Mouse (Mus musculus) cerebellum, postnatal 14 days (tissue): Measurements from ENCODE around the gene Grm8.

Source experiments
- DNase-seq, 2 experiments: peaks; one replicate each; pipeline ENCODE4 v3.0.0; 2021; ENCODE audit warnings: mixed read lengths in 2 of 2

The Grm8 gene

DNA sequence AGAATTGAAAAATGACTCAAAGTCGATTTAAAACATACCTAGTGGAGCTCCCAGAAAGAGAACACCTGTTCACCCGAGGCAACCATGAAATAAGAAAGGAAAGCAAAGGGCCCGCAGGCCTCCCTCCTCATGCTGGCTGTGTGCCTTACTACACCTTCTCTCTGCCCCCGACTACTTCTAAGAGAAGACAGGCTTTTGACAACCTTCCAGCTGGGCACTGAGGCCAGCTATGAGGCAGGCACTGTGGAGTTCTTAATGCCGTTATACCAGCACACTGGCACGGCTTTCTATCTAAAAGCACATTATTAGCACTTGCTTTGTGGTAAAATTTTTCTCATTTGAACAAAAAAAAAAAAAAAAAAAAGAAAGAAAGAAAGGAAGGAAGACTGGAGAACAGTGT is 589.5 kb downstream of the Grm8 start:
- peak; percentile 13 to 20 for DNase-seq

DNA sequence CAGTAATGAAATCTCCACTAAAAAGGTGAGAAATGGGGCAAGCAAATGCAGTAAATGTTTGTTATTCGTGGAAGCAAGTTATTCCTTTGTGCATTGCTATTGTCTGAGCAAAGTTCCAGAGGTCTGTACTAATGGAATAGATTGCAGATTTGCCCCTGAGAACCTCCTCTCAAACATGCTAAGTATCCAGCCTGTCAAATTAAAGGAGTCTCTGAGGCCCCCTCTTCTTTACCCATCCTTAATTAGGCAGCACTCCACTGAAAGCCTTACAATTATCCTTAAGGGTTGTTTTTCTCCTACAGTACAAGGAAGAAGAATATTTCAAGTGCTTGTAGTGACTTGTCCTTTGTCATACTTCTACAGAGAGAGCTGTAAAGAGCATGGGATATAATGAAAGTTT is 617.4 kb downstream of the Grm8 start:
- no peak for DNase-seq

DNA sequence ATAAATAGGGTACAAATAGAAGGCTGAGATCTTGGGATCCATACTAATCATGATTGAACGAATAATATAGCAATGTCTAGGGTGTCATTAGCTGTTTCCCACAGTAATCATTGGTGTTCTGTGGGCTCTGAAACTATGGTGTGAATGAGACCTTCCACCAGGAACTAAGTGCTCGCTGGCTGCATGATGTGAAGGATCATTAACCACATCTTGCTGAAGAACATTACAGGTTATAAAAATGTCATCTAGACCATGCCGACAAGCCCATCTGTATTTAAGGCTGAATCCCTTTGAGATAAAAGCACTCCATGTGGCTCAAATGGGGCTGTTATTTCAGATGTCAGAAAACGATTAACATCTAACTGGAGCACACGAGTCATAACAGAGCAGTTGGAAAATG is 674.0 kb downstream of the Grm8 start:
- DNase-seq: no peak

DNA sequence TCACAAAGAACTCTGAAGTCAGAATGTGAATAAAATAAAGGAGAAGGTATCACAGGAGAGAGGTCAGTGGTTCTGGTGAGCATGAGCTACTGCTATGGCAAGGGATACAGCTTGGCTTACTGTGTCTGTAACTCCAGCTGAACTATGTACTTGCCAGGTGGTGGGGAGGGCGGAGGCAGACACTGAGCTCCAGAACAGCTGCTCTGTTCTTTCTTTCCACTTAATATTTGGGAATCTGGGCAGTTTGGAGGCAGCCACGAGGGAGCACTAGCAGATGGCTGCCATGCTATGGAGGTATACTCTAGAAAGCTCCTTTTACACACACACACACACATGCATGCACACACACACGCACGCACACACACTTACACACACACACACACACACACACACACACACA is 726.5 kb downstream of the Grm8 start:
- peak; percentile 2 to 4 for DNase-seq

DNA sequence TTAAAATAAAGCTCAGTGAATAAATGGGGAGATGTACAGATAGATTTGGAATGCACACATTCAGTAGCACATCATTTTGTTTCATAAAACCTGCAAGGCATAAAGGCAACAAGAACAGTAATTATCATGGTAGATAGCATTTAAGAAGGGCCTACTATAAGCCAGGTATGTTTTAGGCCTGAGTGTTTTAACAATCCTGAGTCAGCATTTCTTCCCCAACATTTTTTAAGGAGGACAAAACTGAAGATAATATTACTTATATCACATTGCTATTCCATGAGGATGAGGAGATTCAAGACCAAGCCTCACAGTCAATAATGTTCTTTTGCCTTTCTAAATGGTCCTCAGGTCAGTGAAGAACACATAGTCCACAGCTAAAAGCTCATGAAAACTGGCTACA is 762.6 kb downstream of the Grm8 start:
- no peak for DNase-seq

DNA sequence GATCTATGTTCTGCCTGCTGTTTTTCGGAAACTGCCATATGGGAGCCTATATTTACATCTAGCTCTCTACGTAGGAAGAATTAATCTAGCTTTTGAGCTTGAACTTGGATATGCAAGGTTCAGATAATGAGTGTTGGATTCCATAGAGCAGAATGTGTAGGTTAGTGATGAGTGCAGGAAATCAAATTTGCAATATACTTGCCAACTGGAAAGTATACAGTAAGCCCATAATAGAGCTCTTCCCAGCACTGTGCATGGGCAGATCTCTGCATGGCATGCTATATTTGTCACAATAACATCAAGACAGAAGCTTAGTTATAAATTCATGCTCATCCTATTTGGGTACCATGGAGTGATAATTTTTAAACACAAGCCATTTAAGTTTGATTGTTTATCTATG is 763.9 kb downstream of the Grm8 start:
- DNase-seq: no peak

DNA sequence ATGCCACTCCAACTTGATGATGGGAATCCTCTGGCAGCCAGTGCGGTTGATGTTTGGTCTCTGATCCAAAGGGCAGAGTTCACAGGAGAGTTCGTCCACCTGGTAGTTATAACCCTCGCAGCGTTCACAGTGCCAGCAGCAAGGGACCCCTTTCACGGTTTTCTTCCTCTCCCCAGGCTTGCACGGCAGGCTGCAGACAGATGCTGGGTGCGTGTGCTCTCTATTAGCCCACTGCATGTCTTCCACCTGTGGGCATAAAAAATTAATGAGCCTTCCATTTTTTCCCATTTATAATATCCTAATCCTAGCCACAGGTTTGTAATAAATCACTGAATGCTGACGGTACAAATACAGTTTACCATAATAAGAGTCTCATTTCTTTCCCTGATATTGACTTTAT is 771.2 kb downstream of the Grm8 start:
- no peak for DNase-seq

DNA sequence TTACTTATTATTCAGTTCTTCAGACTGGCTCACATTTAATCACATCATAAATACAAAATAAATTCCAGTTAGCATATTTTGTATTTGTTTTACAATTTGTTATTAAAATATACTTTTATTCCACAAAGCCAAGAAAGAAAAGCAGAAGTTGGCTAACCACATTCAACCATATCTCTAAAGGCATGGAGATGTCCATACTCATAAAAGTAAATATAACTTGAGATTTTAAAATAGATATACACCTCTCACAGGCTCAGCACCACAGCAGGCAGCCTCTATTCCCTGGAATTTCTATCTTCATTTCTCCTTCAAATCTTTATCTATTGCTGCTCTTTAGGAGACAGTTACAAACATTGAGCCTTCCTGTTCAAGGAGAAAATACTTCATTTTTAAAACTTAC is 774.5 kb downstream of the Grm8 start:
- DNase-seq: no peak

DNA sequence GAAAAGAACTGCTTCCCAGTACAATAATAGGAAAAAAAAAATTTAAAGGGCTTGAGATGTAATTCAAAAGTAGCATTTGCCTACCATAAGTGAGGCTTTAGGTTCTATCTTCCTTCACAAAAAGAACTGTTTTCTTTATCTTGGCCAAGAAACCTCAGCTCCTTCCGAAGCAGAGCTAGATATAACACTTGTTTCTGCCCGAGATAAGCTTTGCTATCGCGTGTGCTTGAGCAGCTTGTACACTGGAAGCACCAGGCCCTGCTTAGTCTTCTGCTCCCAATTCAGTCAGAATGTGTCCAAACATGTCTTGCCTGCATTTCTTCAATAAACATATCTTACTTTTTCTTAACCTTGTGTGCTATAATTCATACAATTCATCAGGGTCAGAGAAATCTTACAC is 783.8 kb downstream of the Grm8 start:
- no peak for DNase-seq

DNA sequence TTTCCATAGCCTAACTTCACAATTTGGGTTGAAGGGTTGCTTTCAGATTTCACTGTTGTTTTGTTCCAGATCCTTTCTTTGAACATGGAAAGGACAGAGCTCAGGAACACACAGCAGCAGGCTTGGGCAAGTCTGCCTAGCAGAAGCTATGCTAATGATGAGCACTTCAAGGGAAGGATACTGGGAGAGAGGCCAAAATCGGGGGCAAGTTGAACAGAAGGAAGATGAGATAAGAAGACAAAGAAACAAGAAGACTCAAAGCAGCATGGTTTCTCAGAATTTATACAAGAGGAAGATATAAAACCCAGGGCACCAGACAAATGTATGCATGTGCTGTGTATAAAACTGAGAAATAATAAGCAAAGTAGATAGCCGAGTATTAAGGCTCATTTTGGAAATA is 786.7 kb downstream of the Grm8 start:
- peak; percentile 22 to 36 for DNase-seq

DNA sequence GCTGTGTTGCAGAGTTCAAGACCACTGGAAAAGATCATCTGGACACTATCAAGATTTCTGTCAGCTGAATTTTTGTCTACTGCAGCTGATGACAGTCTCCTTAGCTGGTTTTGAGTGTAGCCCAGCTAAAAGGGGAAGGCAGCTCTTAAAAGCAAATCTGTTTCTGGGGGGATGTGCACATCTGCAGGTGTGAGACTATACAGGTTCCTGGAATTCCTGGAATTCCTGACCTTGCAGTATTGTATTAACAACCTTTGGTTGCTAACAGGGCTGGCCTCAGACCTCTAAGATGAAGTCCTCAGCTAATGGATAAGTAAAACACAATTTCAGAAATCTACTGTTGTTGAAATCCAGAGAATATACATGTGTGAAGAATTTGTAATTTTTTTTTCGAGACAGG is 788.7 kb downstream of the Grm8 start:
- DNase-seq: no peak

DNA sequence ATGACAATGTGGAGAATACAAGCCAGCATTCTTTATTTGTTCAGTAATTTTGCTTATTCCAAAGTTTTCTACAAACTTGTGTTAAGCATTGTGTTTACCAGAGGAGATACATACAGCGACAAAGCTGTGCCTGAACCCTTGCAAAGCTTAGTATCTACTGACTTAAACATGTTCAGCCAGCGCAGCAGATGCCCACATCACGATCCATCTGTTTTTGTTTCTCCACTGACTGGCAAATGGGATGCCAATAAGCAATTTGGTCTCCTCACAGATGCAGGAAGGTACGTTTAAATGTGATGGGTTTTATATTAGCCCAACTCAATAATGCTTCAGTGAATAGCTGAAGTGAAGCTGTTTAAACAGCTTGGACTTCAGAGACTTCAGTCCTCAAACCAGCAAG is 794.8 kb downstream of the Grm8 start:
- DNase-seq: no peak

DNA sequence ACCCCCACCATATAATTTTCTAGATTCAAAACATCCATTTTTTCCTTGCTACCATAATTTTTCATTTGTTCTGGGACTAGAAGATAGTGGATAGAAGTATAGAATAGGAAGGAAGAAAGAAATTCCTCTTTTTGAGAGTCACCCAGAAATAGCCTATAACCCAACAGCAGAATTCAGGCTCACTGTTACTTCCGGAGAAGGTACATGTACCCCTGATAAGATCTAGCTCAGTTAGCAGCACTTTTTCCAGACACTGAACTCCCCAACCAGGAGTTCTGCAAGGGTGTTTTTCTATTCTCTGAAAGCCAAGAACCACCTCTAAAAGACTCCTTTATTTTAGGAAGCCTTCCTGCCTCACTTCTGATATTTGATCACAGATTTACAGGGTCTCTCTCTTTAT is 816.4 kb downstream of the Grm8 start:
- DNase-seq: no peak

DNA sequence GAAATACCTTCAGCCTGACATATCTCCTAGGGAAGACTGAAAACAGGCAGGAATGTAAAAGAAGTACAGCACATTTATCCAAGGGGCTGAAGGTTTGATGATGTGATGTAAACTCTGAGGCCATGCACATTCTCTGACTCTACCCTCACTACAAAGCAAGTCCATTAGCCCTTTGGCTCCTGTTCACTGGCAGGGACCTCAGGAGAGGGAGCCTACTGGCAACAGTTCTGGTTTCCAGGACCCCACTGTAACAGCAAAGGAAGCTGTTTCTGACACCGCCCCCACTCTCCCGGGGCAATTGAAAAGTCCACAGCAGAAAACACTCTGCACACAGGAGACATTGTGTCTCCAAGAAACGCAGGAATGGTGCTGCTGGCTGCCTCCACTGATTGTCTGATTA is 817.6 kb downstream of the Grm8 start:
- DNase-seq: peak in 1 of 2 experiments; percentile 2

DNA sequence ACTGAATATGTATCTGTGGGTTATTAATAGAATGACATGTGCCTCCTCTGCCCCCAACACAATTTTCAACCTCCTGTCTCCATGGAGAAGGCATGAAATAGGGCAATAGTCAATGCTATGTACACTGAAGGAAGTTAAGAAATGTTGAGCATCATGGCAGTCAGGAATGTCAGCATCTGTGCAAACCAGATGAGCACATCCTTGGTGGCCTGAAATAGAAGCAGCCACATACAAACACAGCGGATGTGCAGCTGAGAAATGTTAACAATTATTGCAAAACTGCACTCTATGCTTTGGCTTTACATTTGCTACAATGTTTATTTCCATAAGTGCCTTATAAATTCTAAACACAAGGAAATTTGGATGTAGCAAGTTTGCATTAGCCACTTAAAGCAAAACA is 819.0 kb downstream of the Grm8 start:
- DNase-seq: no peak

DNA sequence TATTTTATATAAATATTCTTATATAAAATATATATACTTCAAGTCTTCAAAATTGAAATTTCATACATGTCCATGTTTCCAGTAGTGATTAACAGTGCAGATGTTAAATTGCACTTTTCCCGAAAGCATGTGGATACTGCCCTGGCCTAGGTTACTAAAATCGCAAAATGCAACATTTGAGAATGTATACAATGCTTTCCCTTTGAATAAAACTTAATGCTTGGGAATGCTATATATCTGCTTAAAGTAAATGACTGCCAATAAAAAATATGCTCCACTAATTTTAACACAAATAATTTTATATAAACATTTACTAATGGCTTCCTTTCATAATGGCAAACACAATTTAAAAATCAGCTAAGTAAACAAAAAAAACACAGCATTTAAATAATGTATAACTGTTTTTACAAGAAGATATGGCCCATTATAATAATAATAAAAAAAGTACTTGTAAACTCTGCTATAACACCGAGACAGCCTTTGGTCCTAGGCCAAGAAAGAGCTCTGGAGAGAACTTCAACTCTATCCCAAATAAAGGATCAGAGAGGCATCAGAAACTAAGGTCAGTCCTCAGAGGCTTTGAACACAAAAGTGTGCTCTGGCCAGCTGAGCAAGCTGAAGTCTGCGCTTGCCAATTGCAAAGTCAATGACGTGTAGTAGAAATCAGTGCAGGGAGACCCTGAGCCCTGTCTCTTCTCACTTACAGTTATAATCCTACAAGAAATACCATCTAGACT is 820.5 kb downstream of the Grm8 start:
- DNase-seq: no peak

DNA sequence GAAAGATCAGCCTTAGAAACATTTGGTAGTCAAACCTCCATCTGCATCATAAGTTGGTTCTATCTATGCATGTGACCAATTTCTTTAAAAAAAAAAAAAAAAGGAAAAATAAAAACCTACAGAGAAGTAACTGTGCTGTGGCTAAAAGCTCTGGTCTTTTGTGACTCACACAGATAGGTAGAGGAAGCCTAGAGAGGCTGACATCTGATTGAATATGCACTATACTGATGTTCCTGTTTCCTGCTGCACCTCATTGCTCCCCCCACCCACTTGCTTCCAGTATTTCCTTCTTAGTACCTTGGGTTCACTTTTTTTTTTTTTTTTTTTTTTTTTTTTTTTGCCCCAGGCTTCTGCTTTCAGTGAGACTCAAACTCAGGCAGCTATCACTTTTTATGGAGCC is 824.6 kb downstream of the Grm8 start:
- DNase-seq: no peak

DNA sequence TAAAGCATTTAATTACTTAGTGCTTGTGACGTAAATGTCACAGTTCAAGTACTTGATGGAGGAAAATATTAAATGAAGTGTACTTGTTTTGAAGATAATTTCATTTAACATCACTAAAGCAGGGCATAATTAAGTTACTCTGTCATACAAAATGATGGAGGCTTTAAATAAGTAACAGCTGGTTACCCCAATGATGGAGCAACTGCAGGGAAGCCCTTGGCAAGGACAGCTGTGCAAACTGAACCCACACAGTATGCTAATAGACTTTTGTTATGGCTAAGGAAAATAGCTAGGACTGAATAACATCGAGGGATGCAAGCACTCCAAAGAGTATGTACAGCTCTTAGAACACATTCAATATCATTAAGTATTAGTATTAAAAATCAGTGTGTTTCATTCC is 829.6 kb downstream of the Grm8 start:
- DNase-seq: no peak

DNA sequence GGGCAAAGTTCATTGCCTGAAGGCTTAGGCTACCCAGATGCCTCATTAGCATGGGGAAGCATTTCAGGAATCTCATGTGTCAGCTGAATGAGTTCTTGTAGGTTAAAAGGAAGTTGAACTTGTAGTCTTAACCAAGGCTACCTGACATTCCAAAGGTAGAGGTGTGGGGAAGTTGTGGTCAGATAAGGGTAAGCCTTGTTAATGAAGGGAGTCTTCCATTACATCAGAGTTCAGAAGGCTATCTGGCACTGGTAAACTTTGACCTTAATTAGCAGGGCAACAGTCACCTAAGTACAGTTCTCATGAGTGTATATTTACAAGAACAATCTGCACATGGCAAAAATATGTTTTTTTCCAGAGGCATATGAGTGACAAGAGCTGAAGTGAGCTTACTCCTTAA is 870.0 kb downstream of the Grm8 start:
- DNase-seq: no peak

DNA sequence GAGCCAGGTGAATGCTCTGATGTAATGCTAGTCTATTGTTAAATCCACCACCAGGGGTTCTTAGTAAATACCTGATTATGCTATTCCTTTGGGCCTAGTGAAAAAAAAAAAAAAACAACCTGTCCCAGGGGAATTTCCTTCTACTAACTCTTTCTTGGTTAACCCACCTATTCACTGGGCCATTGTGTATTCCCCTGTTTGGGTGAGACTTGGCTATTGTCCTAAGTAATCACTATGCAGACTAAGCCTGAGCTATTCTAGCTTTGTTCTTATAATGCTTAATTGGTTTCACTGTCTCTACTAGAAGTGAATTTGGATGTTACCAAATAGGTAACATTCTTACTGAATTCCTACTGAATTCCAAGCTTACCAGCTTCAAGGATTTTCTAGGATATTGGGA is 872.4 kb downstream of the Grm8 start:
- no peak for DNase-seq

DNA sequence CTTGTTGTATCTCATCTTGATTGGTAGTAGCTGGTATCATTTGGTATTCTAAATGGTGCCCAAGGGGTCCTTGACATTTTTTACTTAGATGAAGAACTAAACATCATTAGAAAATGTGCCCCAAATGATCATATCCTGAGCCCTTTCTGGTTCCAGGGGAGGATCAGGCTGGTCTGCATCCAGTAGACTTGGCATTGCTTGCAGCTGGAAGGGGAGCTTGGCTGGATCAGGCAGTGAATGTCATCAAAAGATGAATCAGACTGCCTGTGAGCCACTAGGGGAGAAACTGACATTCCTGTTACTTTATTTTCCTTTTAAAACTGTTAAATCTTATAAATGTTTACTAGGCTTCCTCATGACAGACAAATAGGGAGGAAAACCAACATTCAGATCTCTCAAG is 894.6 kb downstream of the Grm8 start:
- DNase-seq: peak; percentile 1 to 2

DNA sequence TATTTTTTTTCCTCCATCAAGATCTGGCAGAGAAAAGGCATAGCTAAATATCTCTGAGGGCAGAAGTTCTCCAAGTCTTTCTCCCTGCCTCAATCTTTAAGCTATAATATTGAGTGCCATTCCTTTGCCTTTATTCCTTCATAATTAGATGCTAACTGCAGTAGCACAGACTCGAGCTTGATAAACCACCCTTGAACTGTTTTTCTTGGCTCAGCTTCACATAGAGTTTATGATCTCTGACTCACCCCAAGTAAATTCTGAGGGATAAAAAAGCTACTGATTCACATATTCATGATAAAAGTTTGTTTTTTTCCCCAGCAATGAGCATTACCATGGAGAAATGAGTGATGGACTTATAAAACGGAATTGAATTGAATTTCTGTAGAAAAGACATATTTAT is 895.0 kb downstream of the Grm8 start:
- DNase-seq: no peak
